Mouse (Mus musculus): Measurements from ENCODE around the gene Kcnd2. TPM values are rescaled to one million over a fixed set of nuclear protein-coding genes. Genes with fewer than 3 reads are reported as not detected.
A peak's percentile ranks its signal among the peaks of the same experiment; 100 is the strongest.

Gene Kcnd2
- total and polyA plus RNA-seq, 2 experiments from 2014 or later, result 44.6 to 95.2 TPM

DNA sequence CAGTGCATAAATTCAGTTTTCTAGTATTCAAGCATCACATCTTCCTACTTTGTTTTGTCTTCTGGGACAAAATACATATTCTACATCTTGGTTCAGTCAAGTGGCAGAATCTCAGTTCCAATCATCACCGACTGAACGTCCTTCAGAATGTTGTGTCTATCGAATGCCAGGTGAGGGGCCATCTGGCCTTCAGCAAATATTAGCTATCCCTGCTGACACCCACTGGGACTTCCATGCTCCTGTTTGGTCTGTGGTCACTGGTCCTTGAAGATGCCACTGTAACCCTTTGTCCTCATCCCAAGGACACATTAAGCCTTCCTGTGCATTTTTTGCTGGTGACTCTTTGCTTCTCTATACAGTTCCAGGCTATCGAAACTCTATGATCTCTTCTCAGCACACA, 176.5 kb downstream of the Kcnd2 start:
- DNase-seq (ENCODE audit: low spot score), result peak; percentile 5

DNA sequence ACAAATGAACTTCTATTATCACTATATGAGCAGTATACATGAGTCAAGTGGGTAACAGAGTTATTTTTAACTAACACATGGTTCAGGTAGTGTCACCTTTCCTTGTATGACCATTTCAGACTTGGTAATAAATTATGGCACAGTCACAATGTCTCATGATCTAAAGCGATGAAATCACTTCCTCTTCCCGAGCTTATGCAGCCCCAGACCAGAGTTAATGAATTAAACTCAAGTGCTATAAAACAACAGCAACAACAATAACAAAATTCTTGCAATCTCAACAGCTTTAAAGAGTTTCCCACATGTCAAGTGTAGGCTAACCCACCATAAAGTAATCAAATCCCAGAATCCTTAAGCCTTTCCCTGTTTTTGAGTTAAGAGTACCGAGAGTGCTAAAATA, 198.4 kb downstream of the Kcnd2 start:
- H3K9me3 ChIP-seq (ENCODE audit: low read length), result no peaks in the 10 kb centered on the region
- H3K4me1 ChIP-seq (ENCODE audit: insufficient read depth, low read length), result no peaks in the 10 kb centered on the region
- ATAC-seq (ENCODE audit: low FRiP score) (no peak), DNase-seq (ENCODE audit: low spot score) (no peak)
- 96% methylated on average over 3 of the region's 3 CpGs for WGBS
- H3K9ac ChIP-seq (replicated peaks; ENCODE audit: low read length, poor library complexity, severe bottlenecking), result no peak overlapping the region
- H3K27me3 ChIP-seq (ENCODE audit: insufficient read depth, low read length), result no peaks in the 10 kb centered on the region
- no peak overlapping the region for H3K4me2 ChIP-seq (ENCODE audit: low read depth, low read length, poor library complexity, severe bottlenecking)
- no peak overlapping the region for H3K4me3 ChIP-seq (ENCODE audit: low read depth, low read length)
- no peak overlapping the region for H3K27ac ChIP-seq (ENCODE audit: low read depth, low read length)
- TF ChIP-seq CTCF (IDR thresholded peaks at IDR 0.05), result no peak
- H3K36me3 ChIP-seq (ENCODE audit: insufficient read depth, low read length), result no peaks in the 10 kb centered on the region

More for the DNA sequence above, 176.5 kb downstream of the Kcnd2 start:
- ATAC-seq (ENCODE audit: low FRiP score), result no peak
- no peaks in the 10 kb centered on the region for H3K9me3 ChIP-seq (ENCODE audit: low read length)
- no peak overlapping the region for H3K4me2 ChIP-seq (ENCODE audit: low read depth, low read length, poor library complexity, severe bottlenecking)
- H3K4me3 ChIP-seq (ENCODE audit: low read depth, low read length), result no peak overlapping the region
- no peak overlapping the region for H3K9ac ChIP-seq (replicated peaks; ENCODE audit: low read length, poor library complexity, severe bottlenecking)
- no peak overlapping the region for H3K27ac ChIP-seq (ENCODE audit: low read depth, low read length)
- WGBS, result 89% methylated on average over 4 of the region's 4 CpGs
- H3K27me3 ChIP-seq (ENCODE audit: insufficient read depth, low read length), result no peaks in the 10 kb centered on the region
- no peak for TF ChIP-seq CTCF (IDR thresholded peaks at IDR 0.05)
- no peaks in the 10 kb centered on the region for H3K4me1 ChIP-seq (ENCODE audit: insufficient read depth, low read length)
- no peaks in the 10 kb centered on the region for H3K36me3 ChIP-seq (ENCODE audit: insufficient read depth, low read length)

GRCm38 (mm10) chr6:21418246-21418645, 202.9 kb downstream of the Kcnd2 start:
- no peak overlapping the region for H3K27ac ChIP-seq (ENCODE audit: low read depth, low read length)
- no peaks in the 10 kb centered on the region for H3K27me3 ChIP-seq (ENCODE audit: insufficient read depth, low read length)
- no peak for TF ChIP-seq CTCF (IDR thresholded peaks at IDR 0.05)
- no peak overlapping the region for H3K9ac ChIP-seq (replicated peaks; ENCODE audit: low read length, poor library complexity, severe bottlenecking)
- H3K4me1 ChIP-seq (ENCODE audit: insufficient read depth, low read length), result no peaks in the 10 kb centered on the region
- 58% methylated on average over 6 of the region's 6 CpGs for WGBS
- H3K4me3 ChIP-seq (ENCODE audit: low read depth, low read length), result no peak overlapping the region
- no peak for ATAC-seq (ENCODE audit: low FRiP score)
- no peaks in the 10 kb centered on the region for H3K36me3 ChIP-seq (ENCODE audit: insufficient read depth, low read length)
- H3K4me2 ChIP-seq (ENCODE audit: low read depth, low read length, poor library complexity, severe bottlenecking), result no peak overlapping the region
- no peaks in the 10 kb centered on the region for H3K9me3 ChIP-seq (ENCODE audit: low read length)
- no peak for DNase-seq (ENCODE audit: low spot score)

DNA sequence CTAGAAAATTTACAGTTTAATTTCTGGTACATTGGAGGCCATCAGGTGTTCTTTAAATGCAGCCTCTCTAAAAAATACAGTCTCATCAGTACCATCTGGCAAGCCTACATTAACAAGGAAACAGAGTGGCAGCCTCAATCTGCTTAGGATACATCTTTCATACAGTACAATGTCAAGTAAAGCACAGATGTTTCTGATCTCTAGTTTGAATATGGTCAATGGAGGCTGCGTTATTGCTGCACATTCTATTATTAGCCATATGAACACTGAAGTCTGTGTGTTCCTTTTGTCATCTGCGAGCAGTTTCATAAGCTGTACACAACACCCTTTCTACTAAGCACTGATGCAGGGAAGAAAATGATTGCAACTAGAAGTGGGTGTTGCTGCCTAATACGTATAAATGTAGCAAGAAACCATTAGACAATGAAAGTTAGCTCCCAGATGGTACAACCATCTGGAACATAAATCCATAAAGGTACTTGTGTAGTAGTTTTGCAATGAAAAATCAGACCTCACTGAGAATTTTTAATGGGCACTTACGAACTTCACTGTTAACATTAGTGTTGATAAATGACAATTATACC, 209.0 kb downstream of the Kcnd2 start:
- ATAC-seq (ENCODE audit: low FRiP score) (no peak), DNase-seq (ENCODE audit: low spot score) (no peak)
- no peaks in the 10 kb centered on the region for H3K36me3 ChIP-seq (ENCODE audit: insufficient read depth, low read length)
- H3K4me3 ChIP-seq (ENCODE audit: low read depth, low read length), result no peak overlapping the region
- no peak for TF ChIP-seq CTCF (IDR thresholded peaks at IDR 0.05)
- H3K4me1 ChIP-seq (ENCODE audit: insufficient read depth, low read length), result no peaks in the 10 kb centered on the region
- H3K27me3 ChIP-seq (ENCODE audit: insufficient read depth, low read length), result no peaks in the 10 kb centered on the region
- no peak overlapping the region for H3K27ac ChIP-seq (ENCODE audit: low read depth, low read length)
- no peak overlapping the region for H3K4me2 ChIP-seq (ENCODE audit: low read depth, low read length, poor library complexity, severe bottlenecking)
- WGBS, result 60% methylated on average over 4 of the region's 4 CpGs
- no peaks in the 10 kb centered on the region for H3K9me3 ChIP-seq (ENCODE audit: low read length)
- H3K9ac ChIP-seq (replicated peaks; ENCODE audit: low read length, poor library complexity, severe bottlenecking), result no peak overlapping the region

DNA sequence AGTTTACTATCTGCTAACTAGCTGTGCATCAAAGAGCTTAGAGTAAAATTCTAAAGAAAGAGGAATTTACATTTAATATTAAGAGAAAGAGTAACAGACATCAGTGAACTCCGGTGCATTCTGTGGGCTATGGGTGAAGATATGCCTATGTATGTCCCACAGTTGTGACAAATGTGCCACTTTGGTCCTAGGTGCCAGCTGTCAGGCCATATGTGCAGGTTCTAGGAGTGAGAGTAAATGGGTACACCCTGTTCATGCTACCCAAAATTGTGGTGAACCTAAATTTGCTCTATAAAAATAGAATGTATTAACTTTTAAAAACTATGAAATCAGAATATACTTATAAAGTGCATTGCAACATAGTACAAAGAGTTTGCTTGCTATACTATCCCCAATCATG, 215.8 kb downstream of the Kcnd2 start:
- H3K27me3 ChIP-seq (ENCODE audit: insufficient read depth, low read length), result no peaks in the 10 kb centered on the region
- H3K4me3 ChIP-seq (ENCODE audit: low read depth, low read length), result no peak overlapping the region
- no peak overlapping the region for H3K9ac ChIP-seq (replicated peaks; ENCODE audit: low read length, poor library complexity, severe bottlenecking)
- H3K27ac ChIP-seq (ENCODE audit: low read depth, low read length), result no peak overlapping the region
- DNase-seq (ENCODE audit: low spot score) (no peak), ATAC-seq (ENCODE audit: low FRiP score) (no peak)
- H3K9me3 ChIP-seq (ENCODE audit: low read length), result no peaks in the 10 kb centered on the region
- TF ChIP-seq CTCF (IDR thresholded peaks at IDR 0.05), result no peak
- 93% methylated on average over 1 of the region's 1 CpGs for WGBS
- H3K4me2 ChIP-seq (ENCODE audit: low read depth, low read length, poor library complexity, severe bottlenecking), result no peak overlapping the region
- no peaks in the 10 kb centered on the region for H3K4me1 ChIP-seq (ENCODE audit: insufficient read depth, low read length)
- H3K36me3 ChIP-seq (ENCODE audit: insufficient read depth, low read length), result no peaks in the 10 kb centered on the region

DNA sequence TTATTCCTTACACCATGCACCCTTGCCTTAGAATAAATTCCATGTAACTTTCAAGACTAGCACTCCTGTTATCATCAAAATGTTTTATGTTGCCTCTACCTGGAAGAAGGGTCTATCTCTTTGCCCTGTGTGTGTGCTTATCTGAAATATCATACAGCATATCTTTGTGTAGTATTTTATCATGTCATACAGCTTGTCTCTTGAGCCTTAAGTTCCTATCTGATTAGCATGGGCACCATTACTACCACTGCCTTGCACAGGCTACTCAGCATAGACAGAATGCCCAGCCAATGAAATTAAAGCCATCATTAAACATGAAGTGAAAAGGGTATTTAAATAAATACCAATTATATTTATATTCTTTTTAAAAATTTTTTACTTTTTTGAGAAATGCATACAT, 249.4 kb downstream of the Kcnd2 start:
- Histone ChIP-seq H3K36me3 (ENCODE audit: insufficient read depth, low read length) (no peaks in the 10 kb centered on the region), H3K9ac (replicated peaks; ENCODE audit: low read length, poor library complexity, severe bottlenecking) (no peak overlapping the region), H3K9me3 (ENCODE audit: low read length) (no peaks in the 10 kb centered on the region), H3K4me3 (ENCODE audit: low read depth, low read length) (no peak overlapping the region), H3K4me2 (ENCODE audit: low read depth, low read length, poor library complexity, severe bottlenecking) (no peak overlapping the region), H3K4me1 (ENCODE audit: insufficient read depth, low read length) (no peaks in the 10 kb centered on the region), H3K27ac (ENCODE audit: low read depth, low read length) (no peak overlapping the region), H3K27me3 (ENCODE audit: insufficient read depth, low read length) (no peaks in the 10 kb centered on the region)
- no peak for DNase-seq (ENCODE audit: low spot score)
- ATAC-seq (ENCODE audit: low FRiP score), result no peak
- no peak for TF ChIP-seq CTCF (IDR thresholded peaks at IDR 0.05)

Measured in midbrain, postnatal 0 days (tissue).